Mouse (Mus musculus) layer of hippocampus, adult 18-20 months (tissue): ENCODE results near the gene Nhlh2. TPM values are rescaled to one million over a fixed set of nuclear protein-coding genes. Genes with fewer than 3 reads are reported as not detected.
A peak's percentile ranks its signal among the peaks of the same experiment; 100 is the strongest.

Experiments used
- DNase-seq, 2 experiments: peaks; one replicate each; pipeline ENCODE4 v3.0.0; 2022; ENCODE audit warnings: low spot score in 2 of 2
- long read RNA-seq: library from polyadenylated mRNA; stranded (forward); transcript quantifications from one replicate; pipeline ENCODE4 v2.0.0, GENCODE M21; 2021
- total RNA-seq, 2 experiments: library from RNA; stranded (reverse); gene quantifications; 2 replicates each; pipeline ENCODE4 v1.2.3; 2021

The Nhlh2 gene
- 1 to 10 TPM in 1 of 2 experiments, under 1 TPM in 1; 0.84 to 1.4 TPM for total RNA-seq
- long read RNA-seq, partial matches to known transcripts, result 0 of 2 reads
- long read RNA-seq, other reads (novel, unspliced or antisense), result 0 of 2 reads

DNA sequence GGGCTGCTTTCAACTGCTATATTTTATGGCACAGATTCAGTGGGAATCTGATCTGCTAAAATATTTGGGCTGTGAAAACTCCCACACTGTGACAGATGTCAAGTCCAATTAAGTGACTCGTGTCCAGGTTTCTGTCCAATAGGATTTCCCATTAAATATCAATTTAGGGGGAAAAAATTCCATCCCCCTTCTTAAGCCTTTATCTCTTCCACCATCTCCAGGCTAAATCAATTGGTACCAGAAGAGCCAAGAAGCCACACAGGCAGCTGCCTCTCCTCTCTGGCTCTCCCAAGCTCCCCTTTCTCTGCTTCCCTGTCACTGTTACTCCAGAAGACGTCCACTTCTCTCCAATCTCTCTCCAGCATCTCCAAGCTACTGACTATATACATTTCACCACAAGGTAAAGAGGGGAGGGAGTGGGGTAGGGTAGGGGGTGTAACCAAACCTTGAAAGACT, at the start of gene Nhlh2:
TSS of gene Nhlh2 (plus strand) at position 151 of the 456 bp plus-strand sequence.
- DNase-seq, result peak in 1 of 2 experiments; percentile 33

GRCm38 (mm10) chr3:101961146-101961835, 48.6 kb upstream of the Nhlh2 start:
- DNase-seq, result no peak

DNA sequence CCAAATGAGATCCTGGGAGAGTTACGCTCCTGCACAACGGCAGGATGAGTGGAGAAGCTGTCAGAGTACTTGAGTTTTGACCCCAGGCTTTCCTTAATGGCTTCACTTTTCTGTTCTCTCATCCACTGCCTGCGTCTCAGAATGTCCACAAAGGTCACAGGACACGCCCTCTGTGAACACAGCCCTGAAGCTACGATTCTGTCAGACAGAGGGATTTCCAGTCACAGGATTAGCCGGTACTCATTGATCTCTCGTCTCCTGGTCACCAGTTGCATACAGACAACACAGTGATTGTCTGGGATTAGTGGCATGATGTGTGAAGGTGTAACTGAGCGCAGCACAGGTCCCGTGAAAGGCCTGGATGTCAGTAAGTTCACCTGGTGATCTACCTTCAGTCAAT, 46.4 kb upstream of the Nhlh2 start:
- DNase-seq, result no peak

DNA sequence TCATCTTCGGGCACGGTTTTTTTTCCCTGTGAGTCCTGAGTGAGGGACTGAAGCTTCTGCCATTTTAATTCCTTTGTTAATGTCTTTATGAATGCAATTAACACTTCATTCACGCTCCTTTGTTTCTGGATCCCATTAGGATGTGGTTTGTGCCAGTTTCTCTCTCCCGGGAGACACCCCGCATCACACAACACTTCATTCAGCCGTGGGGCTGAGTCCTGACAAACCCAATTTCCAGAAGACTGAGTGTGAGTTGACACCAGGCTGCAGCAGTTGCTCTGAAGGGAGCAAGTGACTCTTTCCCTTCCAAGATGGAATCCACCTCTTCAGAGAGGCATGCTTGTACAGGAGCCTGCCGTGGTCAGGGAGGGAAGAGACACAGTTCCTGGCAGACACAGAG, 45.5 kb upstream of the Nhlh2 start:
- DNase-seq, result no peak

- DNase-seq, result peak in 1 of 2 experiments; percentile 63
These were observed 42.9 kb upstream of the Nhlh2 start for GRCm38 (mm10) chr3:101966825-101967558.

GRCm38 (mm10) chr3:101975337-101975736, 34.5 kb upstream of the Nhlh2 start:
- DNase-seq, result no peak

GRCm38 (mm10) chr3:101978299-101978994, 31.4 kb upstream of the Nhlh2 start:
- DNase-seq, result peak in 1 of 2 experiments; percentile 55

GRCm38 (mm10) chr3:101983917-101984316, 26.0 kb upstream of the Nhlh2 start:
- peak in 1 of 2 experiments; percentile 9 for DNase-seq

DNA sequence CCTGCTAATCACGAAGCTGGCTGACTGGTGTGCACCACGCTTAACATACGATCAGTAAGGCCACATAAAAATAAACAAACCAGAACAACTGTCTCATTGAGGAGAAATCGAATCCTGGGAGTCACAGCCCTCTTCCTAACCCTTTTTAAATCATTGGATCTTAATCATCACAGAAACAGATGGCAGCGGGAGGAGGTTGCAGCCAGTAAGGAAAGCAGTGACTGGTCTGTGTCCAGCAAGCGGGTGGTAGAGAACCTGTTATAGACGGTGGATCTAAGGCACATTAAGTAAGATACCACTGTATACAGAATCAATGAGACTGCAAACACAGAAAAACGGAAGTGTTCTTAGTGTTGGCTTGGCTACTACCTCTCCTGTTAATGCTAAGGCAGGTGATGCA, 24.2 kb upstream of the Nhlh2 start:
- no peak for DNase-seq

GRCm38 (mm10) chr3:101990136-101990535, 19.7 kb upstream of the Nhlh2 start:
- no peak for DNase-seq

GRCm38 (mm10) chr3:101990995-101991516, 18.8 kb upstream of the Nhlh2 start:
- DNase-seq, result no peak

DNA sequence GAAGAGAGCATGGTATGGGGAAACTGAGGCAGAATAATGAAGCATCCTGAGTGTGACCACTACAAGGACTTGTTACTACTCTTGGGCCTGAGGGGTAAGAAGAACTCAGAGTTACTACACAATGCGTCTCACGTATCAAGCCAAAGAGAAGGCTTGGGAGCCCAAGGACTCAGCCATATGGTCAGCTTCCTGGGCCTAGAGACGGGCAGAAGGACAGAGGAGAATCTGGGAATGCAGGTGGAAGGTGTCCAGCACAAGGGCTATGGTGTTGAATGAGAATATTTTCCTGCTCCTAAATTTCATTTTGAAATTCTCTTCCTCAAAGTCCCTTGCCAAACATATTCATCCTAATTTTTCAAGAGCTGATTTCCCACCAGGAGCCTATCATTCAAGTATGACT, 12.0 kb upstream of the Nhlh2 start:
- no peak for DNase-seq

- DNase-seq, result no peak
These were observed 923 bp downstream of the Nhlh2 start for GRCm38 (mm10) chr3:102010681-102011317.

DNA sequence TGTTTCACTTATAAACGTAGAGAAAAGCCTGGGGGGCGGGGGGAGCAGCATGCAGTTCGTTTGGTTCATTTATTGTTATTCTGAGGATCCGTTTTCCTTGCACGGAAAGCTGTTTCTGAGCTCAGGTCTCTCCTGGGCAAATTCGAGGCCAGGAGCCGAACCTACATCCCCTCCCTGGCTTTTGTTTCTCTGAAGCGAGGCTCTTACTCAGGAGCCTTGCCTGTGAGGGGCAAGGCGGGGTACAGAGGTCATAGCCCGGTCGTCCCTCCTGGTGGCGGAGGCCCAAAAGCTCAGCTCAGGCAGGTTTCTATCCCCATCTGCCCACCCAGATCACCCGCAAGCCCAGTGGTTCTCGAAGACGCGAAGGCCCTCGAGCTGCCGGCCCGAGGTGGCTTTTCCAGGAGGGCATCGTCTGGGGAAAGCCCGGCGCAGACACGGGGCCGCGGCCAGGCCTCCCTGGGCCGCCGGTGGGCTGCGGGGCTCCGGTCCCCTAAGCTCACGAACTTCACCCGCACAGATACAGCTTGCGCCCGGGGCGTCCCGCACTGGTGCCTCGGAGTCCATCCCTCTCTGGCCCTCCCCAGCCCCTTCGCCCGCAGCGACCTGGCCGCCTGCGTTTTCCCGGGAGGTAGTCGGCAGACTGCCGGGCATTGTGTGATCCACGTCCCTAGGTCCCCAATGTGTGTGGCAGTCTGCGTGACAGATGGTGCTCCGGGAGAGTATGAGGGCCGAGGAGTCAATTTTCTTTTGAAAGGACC, 1.6 kb downstream of the Nhlh2 start:
- DNase-seq, result peak in 1 of 2 experiments; percentile 25

DNA sequence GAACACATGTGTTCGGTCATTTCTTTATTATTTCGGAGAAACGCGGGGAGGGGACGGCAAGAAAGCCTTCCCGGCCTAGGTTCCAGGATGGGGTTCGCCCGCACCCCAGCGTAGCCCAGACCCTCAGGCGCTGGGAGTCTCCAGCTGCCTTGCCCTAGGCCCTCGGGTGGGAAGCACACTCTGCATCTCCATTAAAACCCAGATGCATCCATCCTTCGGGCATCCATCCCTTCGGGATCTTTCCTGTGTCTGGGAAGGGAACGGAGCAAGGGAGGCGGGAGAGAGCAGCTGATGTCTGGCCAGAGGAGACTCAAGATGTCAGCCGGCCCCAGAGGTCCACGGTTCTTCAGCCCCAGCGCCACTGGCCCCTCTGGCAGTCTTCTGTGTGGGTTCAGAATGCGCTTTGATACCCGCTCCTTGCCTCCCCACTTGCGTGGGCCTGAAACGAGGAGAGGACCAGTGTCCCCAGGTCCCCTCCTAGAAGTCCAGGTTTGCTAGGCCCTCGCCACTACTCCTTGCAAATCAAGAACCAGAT, 2.3 kb downstream of the Nhlh2 start:
- no peak for DNase-seq

DNA sequence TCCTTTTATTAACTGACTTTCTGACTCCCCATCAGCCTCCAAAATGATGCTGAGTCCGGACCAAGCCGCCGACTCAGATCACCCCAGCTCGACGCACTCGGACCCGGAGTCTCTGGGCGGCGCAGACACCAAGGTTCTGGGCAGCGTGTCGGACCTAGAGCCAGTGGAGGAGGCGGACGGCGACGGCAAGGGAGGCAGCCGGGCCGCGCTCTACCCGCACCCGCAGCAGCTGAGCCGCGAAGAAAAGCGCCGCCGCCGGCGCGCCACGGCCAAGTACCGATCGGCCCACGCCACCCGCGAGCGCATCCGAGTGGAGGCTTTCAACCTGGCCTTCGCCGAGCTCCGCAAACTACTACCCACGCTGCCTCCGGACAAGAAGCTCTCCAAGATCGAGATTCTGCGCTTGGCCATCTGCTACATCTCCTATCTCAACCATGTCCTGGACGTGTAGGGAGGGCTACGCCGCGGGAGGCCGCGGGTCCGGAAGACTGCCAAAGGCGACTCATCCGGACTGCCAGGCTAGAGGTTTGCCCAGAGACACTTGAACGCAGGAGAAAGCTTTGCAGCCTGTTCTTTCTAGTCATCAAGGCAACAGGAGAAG, 2.8 kb downstream of the Nhlh2 start:
- DNase-seq, result peak in 1 of 2 experiments; percentile 45

DNA sequence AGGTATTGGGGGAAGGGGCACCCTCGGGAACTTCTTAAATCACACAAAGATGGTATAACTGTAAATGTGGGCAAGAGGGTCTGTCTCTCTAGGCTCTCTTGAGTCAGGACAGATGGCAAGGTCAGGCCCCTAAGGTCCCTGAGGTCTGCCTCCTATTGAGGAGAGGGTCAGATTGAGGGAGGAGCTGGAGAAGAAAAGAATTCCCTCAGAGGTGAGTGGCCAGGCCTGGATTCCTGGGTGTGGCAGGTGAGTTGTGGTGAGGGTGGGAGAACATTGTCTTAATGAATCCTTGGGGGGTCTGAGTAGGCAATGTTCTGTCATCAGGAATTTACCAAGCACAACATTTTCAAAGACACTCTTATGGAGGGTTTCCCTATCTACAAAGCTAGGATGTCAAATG, 10.7 kb downstream of the Nhlh2 start:
- no peak for DNase-seq

- DNase-seq, result no peak
These were observed 12.8 kb downstream of the Nhlh2 start for GRCm38 (mm10) chr3:102022721-102023120.

- no peak for DNase-seq
These were observed 13.5 kb downstream of the Nhlh2 start for GRCm38 (mm10) chr3:102023337-102023736.

DNA sequence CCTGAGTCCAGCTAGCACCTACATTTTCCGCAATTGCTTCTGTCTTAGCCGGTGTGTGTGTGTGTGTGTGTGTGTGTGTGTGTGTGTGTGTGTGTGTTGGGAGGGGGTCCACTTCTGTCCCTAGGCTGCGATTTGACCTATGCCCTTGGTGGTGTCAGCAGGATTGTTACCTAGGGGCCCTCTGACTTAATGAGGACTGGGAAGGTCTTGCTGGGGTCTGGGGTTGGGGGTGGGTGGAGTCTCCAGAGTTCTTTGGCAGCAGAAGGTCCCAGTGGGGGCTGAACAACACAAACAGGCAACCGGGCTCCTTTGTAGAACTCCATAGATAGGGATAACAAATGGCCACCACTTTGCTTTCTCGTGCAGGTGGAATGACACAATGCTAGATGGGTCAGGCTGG, 14.0 kb downstream of the Nhlh2 start:
- DNase-seq, result no peak
